In genomic region chr7:76416084-76416597, GRCm38 (mm10) we compare ENCODE assay signal across 17 mouse cellular contexts.
"Had no signal": no experiment of that assay in that cellular context is flagged by ENCODE, and none has a peak within 500 bp of the region (broad histone marks: within the 10 kb centered on the region; RNA-seq: fewer than 3 reads in every experiment).

No protein-coding gene starts in this region.

- H3K27ac ChIP-seq: midbrain, embryonic 10.5 days; neural tube, embryonic 13.5 days; neural tube, embryonic 15.5 days had no signal

- H3K4me3 ChIP-seq: midbrain, embryonic 10.5 days; myocyte; neural tube, embryonic 13.5 days; neural tube, embryonic 15.5 days had no signal

- H3K27me3 ChIP-seq: neural tube, embryonic 13.5 days; neural tube, embryonic 15.5 days had no signal

- H3K4me1 ChIP-seq: midbrain, embryonic 10.5 days; neural tube, embryonic 13.5 days; neural tube, embryonic 15.5 days had no signal

- H3K4me2 ChIP-seq: lung, embryonic 14.5 days; neural tube, embryonic 13.5 days; neural tube, embryonic 15.5 days had no signal

- H3K9ac ChIP-seq: lung, embryonic 14.5 days; neural tube, embryonic 13.5 days; neural tube, embryonic 15.5 days had no signal

- H3K36me3 ChIP-seq: midbrain, embryonic 10.5 days; neural tube, embryonic 13.5 days; neural tube, embryonic 15.5 days had no signal

- DNase-seq: lung, adult 18-20 months; lung, embryonic 14.5 days; lung, postnatal 10 days; lung, postnatal 4 days; midbrain, embryonic 14.5 days; retina, postnatal 1 day; right cerebral cortex, adult 18-20 months; right cerebral cortex, postnatal 25 days; right cerebral cortex, postnatal 4 days; spleen, adult 18-20 months; thymus, adult 18-20 months; thymus, postnatal 14 days; thymus, postnatal 36 days had no signal

- H3K9me3 ChIP-seq: midbrain, embryonic 10.5 days; neural tube, embryonic 13.5 days; neural tube, embryonic 15.5 days had no signal
